8 mouse cellular contexts compared by ENCODE assay signal in the genomic region with DNA sequence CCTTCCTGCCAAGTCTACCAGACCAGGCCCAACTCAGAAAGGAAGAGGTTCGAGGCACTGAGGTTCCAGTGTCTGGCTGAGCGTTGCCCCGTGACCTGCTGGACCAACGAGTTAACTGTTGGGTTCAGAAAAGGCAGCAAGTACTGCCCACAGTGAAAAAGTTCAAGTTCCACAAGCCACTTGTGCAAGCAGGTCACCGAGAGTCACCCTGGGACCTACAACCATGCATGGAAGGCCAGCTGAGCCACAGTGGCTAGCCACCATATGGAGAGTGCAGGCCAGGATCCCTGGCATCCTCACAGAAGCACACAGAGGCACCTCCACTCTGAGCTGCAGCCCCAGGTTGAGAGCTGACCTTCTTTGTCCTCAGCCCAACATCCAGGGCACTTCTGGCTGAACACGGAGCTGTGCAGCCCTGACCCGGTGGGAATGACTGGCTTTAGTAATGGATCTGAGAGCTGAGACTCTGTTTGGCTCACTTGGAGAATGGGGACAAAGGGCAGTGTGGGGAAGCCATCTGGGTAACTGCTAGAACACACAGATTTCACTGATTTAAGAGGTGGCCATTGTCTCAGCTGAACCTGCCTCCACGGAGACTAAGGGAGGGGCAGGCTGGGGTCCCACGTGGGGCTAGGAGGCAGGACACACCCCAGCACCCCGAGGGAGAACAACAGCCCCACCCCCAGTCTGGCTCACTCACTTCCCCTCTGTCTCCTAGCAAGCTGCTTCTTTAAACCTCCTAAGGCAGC. TPM values are rescaled to one million over a fixed set of nuclear protein-coding genes. Genes with fewer than 3 reads are reported as not detected.
DNase-seq lines count a peak whose midpoint lies in the region; ATAC-seq and TF ChIP-seq lines count a peak whose summit lies in the region.

No protein-coding gene starts in this region.

- H3K36me3 ChIP-seq in liver, embryonic 12.5 days = no peaks in the 10 kb centered on the region
- H3K36me3 ChIP-seq in liver, embryonic 11.5 days (ENCODE audit: control insufficient read depth, insufficient read depth, low read length) = no peaks in the 10 kb centered on the region
- no peaks in the 10 kb centered on the region for H3K36me3 ChIP-seq in intestine, postnatal 0 days (ENCODE audit: control insufficient read depth, insufficient read depth)
- no peaks in the 10 kb centered on the region for H3K36me3 ChIP-seq in midbrain, embryonic 13.5 days

- no peak overlapping the region for H3K27ac ChIP-seq in liver, embryonic 12.5 days
- H3K27ac ChIP-seq in liver, embryonic 11.5 days (ENCODE audit: low read depth, low read length) = no peak overlapping the region
- H3K27ac ChIP-seq in intestine, postnatal 0 days (ENCODE audit: low read depth, low read length) = no peak overlapping the region
- H3K27ac ChIP-seq in midbrain, embryonic 13.5 days = peak overlapping the region; percentile 48
- no peak overlapping the region for H3K27ac ChIP-seq in gastrocnemius, adult 2 months

- DNase-seq in liver, embryonic 11.5 days (ENCODE audit: low spot score) = no peak
- DNase-seq in embryo, embryonic 9.5 days (ENCODE audit: extremely low spot score) = peak; percentile 9
- no peak for DNase-seq in gastrocnemius, adult 2 months

- no peak overlapping the region for H3K4me3 ChIP-seq in liver, embryonic 12.5 days
- no peak overlapping the region for H3K4me3 ChIP-seq in liver, embryonic 11.5 days (ENCODE audit: low read depth, low read length)
- no peak overlapping the region for H3K4me3 ChIP-seq in intestine, postnatal 0 days (ENCODE audit: low read depth, low read length)
- no peak overlapping the region for H3K4me3 ChIP-seq in midbrain, embryonic 13.5 days (replicated peaks)
- no peak overlapping the region for H3K4me3 ChIP-seq in gastrocnemius, adult 2 months

- 49% methylated on average over 10 of the region's 10 CpGs for WGBS in liver, embryonic 12.5 days (ENCODE audit: insufficient replicate concordance)
- WGBS in liver, embryonic 11.5 days = 57% methylated on average over 10 of the region's 10 CpGs
- 49% methylated on average over 10 of the region's 10 CpGs for WGBS in intestine, postnatal 0 days
- 49% methylated on average over 10 of the region's 10 CpGs for WGBS in midbrain, embryonic 13.5 days

- ATAC-seq in liver, embryonic 12.5 days = 0 out of 2 replicates have a peak, but pooled peaks have one; percentile 37
- ATAC-seq in liver, embryonic 11.5 days (replicated peaks; ENCODE audit: low FRiP score) = no peak
- peak; percentile 42; the same call in 1 of the 2 replicates for ATAC-seq in intestine, postnatal 0 days
- ATAC-seq in midbrain, embryonic 13.5 days = peak; percentile 43
- ATAC-seq in inflammation-experienced regulatory T-cells, adult 6 months = no peak
- ATAC-seq in erythroblast, adult 5-6 weeks (replicated peaks; ENCODE audit: low FRiP score, poor library complexity, severe bottlenecking) = no peak

- no peak overlapping the region for H3K9ac ChIP-seq in liver, embryonic 12.5 days
- H3K9ac ChIP-seq in liver, embryonic 11.5 days (ENCODE audit: low read depth, low read length) = no peak overlapping the region
- H3K9ac ChIP-seq in intestine, postnatal 0 days (ENCODE audit: low read depth, low read length) = no peak overlapping the region
- H3K9ac ChIP-seq in midbrain, embryonic 13.5 days (replicated peaks) = no peak overlapping the region

- H3K4me1 ChIP-seq in liver, embryonic 12.5 days = peaks cover 22% of the 10 kb centered on the region
- peaks cover 11% of the 10 kb centered on the region for H3K4me1 ChIP-seq in liver, embryonic 11.5 days (replicated peaks; ENCODE audit: control insufficient read depth, insufficient read depth, low read length)
- H3K4me1 ChIP-seq in intestine, postnatal 0 days (replicated peaks; ENCODE audit: control insufficient read depth, insufficient read depth, low read length) = no peaks in the 10 kb centered on the region
- H3K4me1 ChIP-seq in midbrain, embryonic 13.5 days (replicated peaks) = peaks cover 22% of the 10 kb centered on the region

- H3K4me2 ChIP-seq in liver, embryonic 12.5 days = no peak overlapping the region
- no peak overlapping the region for H3K4me2 ChIP-seq in liver, embryonic 11.5 days
- H3K4me2 ChIP-seq in intestine, postnatal 0 days (replicated peaks; ENCODE audit: low read depth) = no peak overlapping the region
- no peak overlapping the region for H3K4me2 ChIP-seq in midbrain, embryonic 13.5 days (replicated peaks)

- TF ChIP-seq CTCF in intestine, postnatal 0 days (IDR thresholded peaks at IDR 0.05; ENCODE audit: low read depth) = no peak
- TF ChIP-seq CTCF in gastrocnemius, adult 2 months (IDR thresholded peaks at IDR 0.05) = no peak

- no peaks in the 10 kb centered on the region for H3K27me3 ChIP-seq in liver, embryonic 12.5 days (replicated peaks)
- H3K27me3 ChIP-seq in liver, embryonic 11.5 days (replicated peaks; ENCODE audit: control insufficient read depth, insufficient read depth, low read length) = no peaks in the 10 kb centered on the region
- no peaks in the 10 kb centered on the region for H3K27me3 ChIP-seq in intestine, postnatal 0 days (replicated peaks; ENCODE audit: control insufficient read depth, insufficient read depth, low read length)
- no peaks in the 10 kb centered on the region for H3K27me3 ChIP-seq in midbrain, embryonic 13.5 days

- no peaks in the 10 kb centered on the region for H3K9me3 ChIP-seq in liver, embryonic 12.5 days (replicated peaks)
- no peaks in the 10 kb centered on the region for H3K9me3 ChIP-seq in liver, embryonic 11.5 days (ENCODE audit: control insufficient read depth, low read length)
- H3K9me3 ChIP-seq in intestine, postnatal 0 days (ENCODE audit: control insufficient read depth) = no peaks in the 10 kb centered on the region
- H3K9me3 ChIP-seq in midbrain, embryonic 13.5 days = no peaks in the 10 kb centered on the region

- intact Hi-C loops in gastrocnemius, adult 2 months (cut with DNase I) = no loop called here

RNA-seq across cellular contexts. Expression of a gene that starts 39.8 kb away (rescaled TPM):
- 2.6 and 3.1 TPM in 2 replicates for polyA plus RNA-seq in liver, embryonic 12.5 days (2016; fragmentation: Nextera tagmentation; extraction: Ambion mirVana)
- polyA plus RNA-seq in liver, embryonic 11.5 days (2014; fragmentation: Nextera tagmentation; extraction: Ambion mirVana) = 3.8 and 4.0 TPM in 2 replicates
- 3.2 and 3.4 TPM in 2 replicates for polyA plus RNA-seq in intestine, postnatal 0 days (2015; fragmentation: Nextera tagmentation; extraction: Ambion mirVana)
- polyA plus RNA-seq in midbrain, embryonic 13.5 days (2015; fragmentation: Nextera tagmentation; extraction: Ambion mirVana) = 12.6 and 13.4 TPM in 2 replicates
- 1 to 10 TPM; 5.9 to 7.3 TPM for total RNA-seq in gastrocnemius, adult 2 months (2021)
- polyA plus RNA-seq in inflammation-experienced regulatory T-cells, adult 6 months (2017; shearing (Covaris generic)) = 1 to 10 TPM; 1.4 to 3.3 (median 2.1) TPM
- 0.19 and 0.63 TPM in 2 replicates for total RNA-seq in erythroblast, adult 5-6 weeks (2015; ENCODE audit: low replicate concordance)
- 0.56 and 1.3 TPM in 2 replicates for total RNA-seq in erythroblast, adult 5-6 weeks (2017; ENCODE audit: low replicate concordance)

Comparison
In these comparisons a context has a peak if more than half of its experiments do, and no peak if none do; other contexts are left out.
1. ATAC-seq: peak in liver, embryonic 12.5 days (single experiment), intestine, postnatal 0 days (single experiment) and midbrain, embryonic 13.5 days (single experiment); none in liver, embryonic 11.5 days (single experiment), inflammation-experienced regulatory T-cells, adult 6 months (single experiment) and erythroblast, adult 5-6 weeks (single experiment).